Mouse (Mus musculus): Measurements from ENCODE around the gene Npy2r.

Gene Npy2r

DNA sequence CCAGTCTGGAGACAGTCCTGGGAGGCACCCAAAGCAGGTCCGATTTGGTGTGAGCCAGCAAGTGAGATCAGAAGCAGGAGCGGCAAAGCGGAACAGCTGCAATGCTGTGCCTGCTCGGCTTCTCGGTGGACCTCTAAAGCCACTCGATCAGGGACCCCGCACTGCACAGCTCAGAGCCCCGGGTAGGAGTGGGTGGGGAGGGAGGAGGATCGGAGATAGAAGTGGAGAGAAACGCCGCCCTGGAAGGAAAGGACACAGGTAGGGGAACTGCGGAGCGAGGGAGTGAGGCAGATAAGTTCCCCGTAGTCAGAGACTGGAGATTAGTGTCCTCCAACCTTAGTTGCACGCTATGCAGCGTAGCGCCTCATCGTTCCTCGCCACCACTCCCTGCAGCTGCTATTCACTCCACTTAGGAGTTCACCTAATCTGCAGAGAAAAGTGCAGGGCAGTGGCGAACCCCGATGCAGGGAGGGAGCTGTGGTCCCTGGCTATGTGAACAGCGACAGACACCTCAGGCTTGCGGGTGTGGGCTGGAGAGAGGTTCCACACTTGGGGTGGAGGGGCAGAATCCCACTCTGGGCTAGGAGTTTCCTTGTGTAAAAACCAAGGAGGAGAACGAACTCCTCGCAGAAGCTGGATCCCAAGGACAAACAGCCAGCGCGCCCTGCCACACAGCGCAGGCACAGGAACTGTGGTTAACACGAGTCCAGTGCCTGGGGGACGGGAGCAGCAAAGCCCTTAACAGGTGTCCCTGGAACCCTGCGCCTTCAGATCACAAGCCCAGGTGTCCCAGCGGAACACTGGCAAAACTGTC, at the start of gene Npy2r:
Npy2r (minus strand) TSS at position 177 of the 814 bp plus-strand sequence.
- DNase-seq (ENCODE audit: low spot score): no peak

DNA sequence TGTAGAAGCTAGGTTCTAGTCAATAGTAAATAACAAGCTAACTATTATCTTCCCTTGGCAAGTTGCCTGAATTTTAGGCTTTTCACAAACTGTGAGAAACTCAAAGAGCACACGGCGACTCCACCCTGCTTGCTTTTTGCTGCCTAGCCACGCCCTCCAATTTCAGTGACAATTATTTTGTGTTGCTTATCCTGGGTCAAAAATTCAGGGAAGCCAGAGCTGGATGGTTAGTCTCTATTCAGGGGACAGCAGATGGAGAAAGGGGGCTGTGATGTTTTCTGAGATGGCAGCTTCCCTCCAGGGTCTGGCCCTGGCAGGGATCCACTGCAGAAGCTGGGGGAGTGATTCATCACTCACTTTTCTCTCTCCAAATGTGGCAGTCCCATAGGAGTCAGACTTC, 9.9 kb upstream of the Npy2r start:
- DNase-seq (ENCODE audit: low spot score): no peak

GRCm38 (mm10) chr3:82556311-82556828, 8.5 kb upstream of the Npy2r start:
- no peak for DNase-seq (ENCODE audit: low spot score)

GRCm38 (mm10) chr3:82549932-82550331, 2.0 kb upstream of the Npy2r start:
- no peak for DNase-seq (ENCODE audit: low spot score)

DNA sequence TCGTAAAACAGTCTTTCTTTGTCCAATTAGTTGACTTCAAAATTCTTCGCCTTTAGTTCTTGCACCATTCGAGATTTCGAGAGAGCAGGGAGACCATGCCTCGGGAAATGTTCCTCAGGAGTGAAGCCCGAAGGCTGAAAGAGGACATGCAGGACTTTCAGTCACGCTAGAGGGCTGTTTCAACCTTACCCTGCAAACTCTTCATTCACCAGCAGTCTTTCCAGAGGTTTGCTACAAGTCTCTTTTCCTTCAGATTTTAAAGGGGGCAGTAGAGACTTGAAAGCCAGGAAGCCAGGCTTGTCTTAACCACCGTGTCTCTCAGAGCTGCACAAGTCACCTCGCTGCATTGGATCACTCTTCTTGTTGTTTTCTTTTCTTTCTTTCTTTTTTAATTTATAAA, 869 bp upstream of the Npy2r start:
- DNase-seq (ENCODE audit: low spot score): no peak

- no peak for DNase-seq (ENCODE audit: low spot score)
Measured at GRCm38 (mm10) chr3:82541449-82541848, 6.4 kb downstream of the Npy2r start.

- DNase-seq (ENCODE audit: low spot score): no peak
Measured at GRCm38 (mm10) chr3:82539951-82540350, 7.9 kb downstream of the Npy2r start.

DNA sequence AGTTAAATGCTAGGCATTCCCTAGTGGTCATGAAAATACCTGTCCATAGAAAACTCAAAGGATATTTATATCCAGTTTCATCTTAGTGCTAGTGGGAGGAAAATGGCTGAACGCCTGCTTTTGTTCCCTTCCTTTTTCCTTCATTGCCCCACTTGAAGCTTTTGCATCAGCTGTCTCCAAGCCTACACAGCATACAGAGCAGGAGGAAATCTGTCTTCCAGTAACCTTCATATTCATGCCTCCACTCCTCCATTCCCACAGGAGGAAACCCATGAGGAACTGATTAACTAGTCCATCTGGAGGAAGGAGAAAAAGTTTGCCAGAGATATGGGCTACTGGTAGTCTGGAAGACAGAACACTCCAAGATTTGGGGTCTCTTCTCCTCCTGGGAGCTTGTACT, 23.1 kb downstream of the Npy2r start:
- DNase-seq (ENCODE audit: low spot score): no peak

GRCm38 (mm10) chr3:82498006-82498405, 49.9 kb downstream of the Npy2r start:
- no peak for DNase-seq (ENCODE audit: low spot score)

Data from spleen, adult 12 weeks (tissue).